Mouse (Mus musculus) embryonic facial prominence, embryonic 14.5 days (tissue): ENCODE results near the gene Gsdma2. TPM values are rescaled to one million over a fixed set of nuclear protein-coding genes. Genes with fewer than 3 reads are reported as not detected.
"Not testable (repeated sequence)": the region's sequence is repeated elsewhere in the genome, so short reads cannot be mapped to it uniquely, and the experiment has no call there.

Source experiments
- ATAC-seq: fragments of 200-750 bp; cut with Nextera tagmentation; 2 replicates; pipeline ENCODE4 v1.8.0; 2017; ENCODE audit warnings: low read depth, moderate number of reproducible peaks, moderate TSS enrichment
- DNase-seq: peaks from one replicate; pipeline ENCODE4 v3.0.0-alpha.2; 2015; ENCODE audit warnings: low spot score
- H3K27ac ChIP-seq: fragments of 300-500 bp; sonication (generic); replicated peaks from 2 replicates; pipeline ENCODE4 v1.5.1; 2014; ENCODE audit warnings: low read depth, mild to moderate bottlenecking, low read length, moderate library complexity
- H3K27me3 ChIP-seq: fragments of 300-500 bp; sonication (generic); replicated peaks from 2 replicates; pipeline ENCODE4 v1.6.1; 2014; ENCODE audit warnings: low read length; ENCODE audit not compliant: control insufficient read depth, insufficient read depth
- H3K36me3 ChIP-seq: fragments of 300-500 bp; sonication (generic); 2 replicates; pipeline ENCODE4 v1.6.1; 2014; ENCODE audit warnings: low read length, mixed read lengths; ENCODE audit not compliant: control insufficient read depth, insufficient read depth
- H3K4me1 ChIP-seq: fragments of 300-500 bp; sonication (generic); 2 replicates; pipeline ENCODE4 v1.6.1; 2014; ENCODE audit warnings: antibody characterized with exemption, low read length; ENCODE audit not compliant: control insufficient read depth, insufficient read depth
- H3K4me2 ChIP-seq: fragments of 300-500 bp; sonication (generic); 2 replicates; pipeline ENCODE4 v1.6.1; 2014; ENCODE audit warnings: low read depth, mild to moderate bottlenecking, low read length, moderate library complexity, mixed read lengths
- H3K4me3 ChIP-seq: fragments of 300-500 bp; sonication (generic); 2 replicates; pipeline ENCODE4 v1.5.1; 2014; ENCODE audit warnings: low read depth, mild to moderate bottlenecking, low read length
- H3K9ac ChIP-seq: fragments of 300-500 bp; sonication (generic); 2 replicates; pipeline ENCODE4 v1.6.1; 2014; ENCODE audit warnings: low read depth, mild to moderate bottlenecking, low read length, moderate library complexity, mixed read lengths
- H3K9me3 ChIP-seq: fragments of 300-500 bp; sonication (generic); 2 replicates; pipeline ENCODE4 v1.6.1; 2016; ENCODE audit warnings: low read length; ENCODE audit not compliant: control insufficient read depth
- WGBS: fragments of 180-500 bp; shearing (Covaris S2); extraction: QIAGEN DNeasy Blood & Tissue Kit; methylation state at CpG from one replicate; pipeline ENCODE4 v1.1.7; 2014; 5-methylcytosine and 5-hydroxymethylcytosine counted together
- polyA plus RNA-seq: library from polyadenylated mRNA; unstranded; fragments of >200 nt; fragmentation: Nextera tagmentation; extraction: Ambion mirVana; gene quantifications from 2 replicates; pipeline ENCODE4 v1.2.1, GENCODE M21; 2014

Gsdma2 gene
- polyA plus RNA-seq, 1 experiment from 2014 or later, result not detected

- Histone ChIP-seq H3K4me1 (no peaks in the 10 kb centered on the region), H3K27ac (no peak overlapping the region), H3K9ac (no peak overlapping the region), H3K4me3 (no peak overlapping the region), H3K9me3 (no peaks in the 10 kb centered on the region), H3K36me3 (no peaks in the 10 kb centered on the region), H3K27me3 (no peaks in the 10 kb centered on the region), H3K4me2 (no peak overlapping the region)
- ATAC-seq (no peak), DNase-seq (no peak)
- WGBS, result 90% methylated on average over 13 of the region's 13 CpGs
Measured at GRCm38 (mm10) chr11:98620791-98621190, 25.8 kb upstream of the Gsdma2 start.

- H3K27me3 ChIP-seq, H3K4me3 ChIP-seq, H3K9ac ChIP-seq, ATAC-seq, H3K36me3 ChIP-seq, H3K9me3 ChIP-seq, H3K4me2 ChIP-seq, H3K4me1 ChIP-seq, H3K27ac ChIP-seq, DNase-seq: not testable (repeated sequence)
- 67% methylated on average over 6 of the region's 6 CpGs for WGBS
Measured at GRCm38 (mm10) chr11:98623981-98624380, 22.6 kb upstream of the Gsdma2 start.

GRCm38 (mm10) chr11:98624381-98624780, 22.2 kb upstream of the Gsdma2 start:
- not testable (repeated sequence) for ATAC-seq, H3K9ac ChIP-seq, H3K27me3 ChIP-seq, H3K36me3 ChIP-seq, H3K27ac ChIP-seq, H3K9me3 ChIP-seq, H3K4me3 ChIP-seq, H3K4me1 ChIP-seq, DNase-seq, H3K4me2 ChIP-seq
- 90% methylated on average over 2 of the region's 2 CpGs for WGBS

GRCm38 (mm10) chr11:98625611-98626410, 20.7 kb upstream of the Gsdma2 start, which contains the start of the genes Gm12355 and Gsdma3:
TSS of gene Gm12355 (minus strand) at chr11:98625661.
TSS of gene Gsdma3 (plus strand) at chr11:98626360.
- no peaks in the 10 kb centered on the region for H3K27me3 ChIP-seq
- H3K9me3 ChIP-seq, result no peaks in the 10 kb centered on the region
- H3K27ac ChIP-seq, result no peak within 1 kb of the TSS
- ATAC-seq (no peak), DNase-seq (no peak)
- H3K4me2 ChIP-seq, result no peak within 1 kb of the TSS
- WGBS, result 88% methylated on average over 10 of the region's 10 CpGs
- no peak within 1 kb of the TSS for H3K9ac ChIP-seq
- no peaks in the 10 kb centered on the region for H3K4me1 ChIP-seq
- no peak within 1 kb of the TSS for H3K4me3 ChIP-seq
- no peaks in the 10 kb centered on the region for H3K36me3 ChIP-seq

GRCm38 (mm10) chr11:98628706-98629105, 17.9 kb upstream of the Gsdma2 start:
- Histone ChIP-seq H3K27ac (no peak overlapping the region), H3K9me3 (no peaks in the 10 kb centered on the region), H3K4me2 (no peak overlapping the region), H3K36me3 (no peaks in the 10 kb centered on the region), H3K4me1 (no peaks in the 10 kb centered on the region), H3K27me3 (no peaks in the 10 kb centered on the region), H3K4me3 (no peak overlapping the region), H3K9ac (no peak overlapping the region)
- 96% methylated on average over 3 of the region's 3 CpGs for WGBS
- DNase-seq, result no peak
- no peak for ATAC-seq

- DNase-seq (no peak), ATAC-seq (no peak)
- Histone ChIP-seq H3K9me3 (no peaks in the 10 kb centered on the region), H3K9ac (no peak overlapping the region), H3K4me1 (no peaks in the 10 kb centered on the region), H3K27me3 (no peaks in the 10 kb centered on the region), H3K4me3 (no peak overlapping the region), H3K27ac (no peak overlapping the region), H3K36me3 (no peaks in the 10 kb centered on the region), H3K4me2 (no peak overlapping the region)
- 85% methylated on average over 5 of the region's 5 CpGs for WGBS
Measured at GRCm38 (mm10) chr11:98630646-98631045, 15.9 kb upstream of the Gsdma2 start.

GRCm38 (mm10) chr11:98635312-98635970, 11.1 kb upstream of the Gsdma2 start:
- not testable (repeated sequence) for H3K4me1 ChIP-seq, H3K27ac ChIP-seq, H3K4me2 ChIP-seq, H3K36me3 ChIP-seq, H3K4me3 ChIP-seq, H3K9ac ChIP-seq, H3K9me3 ChIP-seq, ATAC-seq, H3K27me3 ChIP-seq
- 41% methylated on average over 8 of the region's 10 CpGs for WGBS
- peak; percentile 5 for DNase-seq

- Histone ChIP-seq H3K4me3 (no peak overlapping the region), H3K27ac (no peak overlapping the region), H3K9me3 (no peaks in the 10 kb centered on the region), H3K9ac (no peak overlapping the region), H3K36me3 (no peaks in the 10 kb centered on the region), H3K4me1 (no peaks in the 10 kb centered on the region), H3K4me2 (no peak overlapping the region), H3K27me3 (no peaks in the 10 kb centered on the region)
- no peak for DNase-seq
- WGBS, result 93% methylated on average over 1 of the region's 1 CpGs
- ATAC-seq, result no peak
Measured at GRCm38 (mm10) chr11:98637501-98637900, 9.1 kb upstream of the Gsdma2 start.
